Comparison of ENCODE assay signal across 26 mouse cellular contexts in genomic region chr6:100789161-100789560, GRCm38 (mm10).
"Had no signal": no experiment of that assay in that cellular context is flagged by ENCODE, and none has a peak within 500 bp of the region (broad histone marks: within the 10 kb centered on the region; RNA-seq: fewer than 3 reads in every experiment).

No protein-coding gene starts in this region.

- H3K4me3 ChIP-seq: gastrocnemius, adult 2 months; heart, adult 2 months; heart, embryonic 10.5 days; heart, embryonic 12.5 days; hindbrain, embryonic 10.5 days; hindbrain, embryonic 12.5 days; intestine, embryonic 15.5 days; layer of hippocampus, adult 2 months; limb, embryonic 12.5 days; liver, embryonic 13.5 days; liver, embryonic 15.5 days had no signal

- H3K36me3 ChIP-seq: heart, embryonic 10.5 days; intestine, embryonic 15.5 days; liver, embryonic 13.5 days; liver, embryonic 15.5 days had no signal

- DNase-seq: gastrocnemius, adult 2 months; gastrocnemius, postnatal 10 days; gastrocnemius, postnatal 25 days; heart, adult 2 months; heart, postnatal 10 days; heart, postnatal 4 days; kidney, adult 18-20 months; kidney, adult 8-10 months; kidney, postnatal 10 days; kidney, postnatal 25 days; kidney, postnatal 4 days; layer of hippocampus, adult 9-11 months; layer of hippocampus, postnatal 36 days; left cerebral cortex, postnatal 4 days; liver; liver, embryonic 13.5 days; liver, postnatal 0 days had no signal

- H3K4me1 ChIP-seq: heart, embryonic 10.5 days; heart, embryonic 12.5 days; hindbrain, embryonic 10.5 days; hindbrain, embryonic 12.5 days; intestine, embryonic 15.5 days; limb, embryonic 12.5 days; liver, embryonic 13.5 days; liver, embryonic 15.5 days had no signal

- H3K9me3 ChIP-seq: heart, embryonic 10.5 days; intestine, embryonic 15.5 days; liver, embryonic 13.5 days; liver, embryonic 15.5 days had no signal

- H3K27me3 ChIP-seq: heart, embryonic 12.5 days; hindbrain, embryonic 12.5 days; intestine, embryonic 15.5 days; limb, embryonic 12.5 days; liver, embryonic 13.5 days; liver, embryonic 15.5 days had no signal

- H3K27ac ChIP-seq: gastrocnemius, adult 2 months; heart, adult 2 months; heart, embryonic 10.5 days; hindbrain, embryonic 10.5 days; hindbrain, embryonic 12.5 days; hindbrain, embryonic 14.5 days; intestine, embryonic 15.5 days; layer of hippocampus, adult 2 months; limb, embryonic 12.5 days; liver, embryonic 13.5 days; liver, embryonic 15.5 days had no signal
